Mouse (Mus musculus): ENCODE measurements at regions not wholly inside any gene's neighbourhood (a gene's known extent, or its start where the extent isn't known, plus 50 kb on each side); places are given as distances from the start of the nearest gene placed in this dataset.

GRCm38 (mm10) chr5:106191141-106191540 is 266.8 kb downstream of the Barhl2 start:
- no peak for DNase-seq

- DNase-seq: no peak
These were observed 276.2 kb downstream of the Barhl2 start for GRCm38 (mm10) chr5:106181726-106182125.

GRCm38 (mm10) chr5:106172162-106172561 is 285.8 kb downstream of the Barhl2 start:
- no peak for DNase-seq

GRCm38 (mm10) chr5:106170405-106170804 is 287.6 kb downstream of the Barhl2 start:
- no peak for DNase-seq

- no peak for DNase-seq
These were observed 290.4 kb downstream of the Barhl2 start for GRCm38 (mm10) chr5:106167556-106167955.

GRCm38 (mm10) chr5:106166266-106166665 is 289.9 kb downstream of the Zfp326 start:
- DNase-seq: no peak

GRCm38 (mm10) chr5:106164190-106164589 is 287.8 kb downstream of the Zfp326 start:
- no peak for DNase-seq

GRCm38 (mm10) chr5:106162981-106163653 is 286.8 kb downstream of the Zfp326 start:
- no peak for DNase-seq

- DNase-seq: no peak
These were observed 262.7 kb downstream of the Zfp326 start for GRCm38 (mm10) chr5:106139109-106139508.

- DNase-seq: no peak
These were observed 246.6 kb downstream of the Zfp326 start for GRCm38 (mm10) chr5:106122928-106123327.

GRCm38 (mm10) chr5:106119584-106119983 is 243.2 kb downstream of the Zfp326 start:
- DNase-seq: no peak

GRCm38 (mm10) chr5:106113186-106113585 is 236.8 kb downstream of the Zfp326 start:
- no peak for DNase-seq

- no peak for DNase-seq
These were observed 232.2 kb downstream of the Zfp326 start for GRCm38 (mm10) chr5:106108474-106108971.

- no peak for DNase-seq
These were observed 225.9 kb downstream of the Zfp326 start for GRCm38 (mm10) chr5:106102255-106102654.

GRCm38 (mm10) chr5:106098887-106099286 is 222.5 kb downstream of the Zfp326 start:
- DNase-seq: no peak

GRCm38 (mm10) chr5:106089332-106089731 is 213.0 kb downstream of the Zfp326 start:
- no peak for DNase-seq

- no peak for DNase-seq
These were observed 212.3 kb downstream of the Zfp326 start for GRCm38 (mm10) chr5:106088478-106089185.

- DNase-seq: no peak
These were observed 207.4 kb downstream of the Zfp326 start for GRCm38 (mm10) chr5:106083786-106084185.

- DNase-seq: no peak
These were observed 206.5 kb downstream of the Zfp326 start for GRCm38 (mm10) chr5:106082891-106083290.

- DNase-seq: no peak
These were observed 190.8 kb downstream of the Zfp326 start for GRCm38 (mm10) chr5:106067124-106067551.

GRCm38 (mm10) chr5:106066706-106067105 is 190.3 kb downstream of the Zfp326 start:
- DNase-seq: no peak

GRCm38 (mm10) chr5:106064366-106064765 is 188.0 kb downstream of the Zfp326 start:
- no peak for DNase-seq

GRCm38 (mm10) chr5:106062926-106063325 is 186.6 kb downstream of the Zfp326 start:
- no peak for DNase-seq

- no peak for DNase-seq
These were observed 180.3 kb downstream of the Zfp326 start for GRCm38 (mm10) chr5:106056631-106057030.
